Mouse (Mus musculus) embryonic facial prominence, embryonic 11.5 days (tissue): Measurements from ENCODE around the gene Kctd11. TPM values are rescaled to one million over a fixed set of nuclear protein-coding genes. Genes with fewer than 3 reads are reported as not detected.

Experiments used
- ATAC-seq: fragments of 200-750 bp; cut with Nextera tagmentation; replicated peaks from 2 replicates; pipeline ENCODE4 v1.8.0; 2017; ENCODE audit warnings: low read depth; ENCODE audit not compliant: insufficient number of reproducible peaks, low FRiP score, low TSS enrichment
- DNase-seq: peaks from one replicate; pipeline ENCODE4 v3.0.0-alpha.2; 2015; ENCODE audit warnings: low spot score
- H3K27ac ChIP-seq: fragments of 300-500 bp; sonication (generic); replicated peaks from 2 replicates; pipeline ENCODE4 v1.5.1; 2014; ENCODE audit warnings: mild to moderate bottlenecking, low read depth, low read length, control low read depth
- H3K27me3 ChIP-seq: fragments of 300-500 bp; sonication (generic); 2 replicates; pipeline ENCODE4 v1.6.1; 2014; ENCODE audit warnings: mild to moderate bottlenecking, low read length, moderate library complexity, mixed read lengths; ENCODE audit not compliant: control insufficient read depth, insufficient read depth
- H3K36me3 ChIP-seq: fragments of 300-500 bp; sonication (generic); replicated peaks from 2 replicates; pipeline ENCODE4 v1.6.1; 2014; ENCODE audit warnings: low read depth, mild to moderate bottlenecking, low read length, moderate library complexity, mixed read lengths; ENCODE audit not compliant: control insufficient read depth, insufficient read depth
- H3K4me1 ChIP-seq: fragments of 300-500 bp; sonication (generic); 2 replicates; pipeline ENCODE4 v1.6.1; 2014; ENCODE audit warnings: low read length, mixed read lengths; ENCODE audit not compliant: control insufficient read depth, insufficient read depth
- H3K4me2 ChIP-seq: fragments of 300-500 bp; sonication (generic); 2 replicates; pipeline ENCODE4 v1.6.1; 2014; ENCODE audit warnings: low read depth, mild to moderate bottlenecking, control low read depth, low read length, moderate library complexity
- H3K4me3 ChIP-seq: fragments of 300-500 bp; sonication (generic); 2 replicates; pipeline ENCODE4 v1.5.1; 2014; ENCODE audit warnings: low read depth, low read length, control low read depth
- H3K9ac ChIP-seq: fragments of 300-500 bp; sonication (generic); replicated peaks from 2 replicates; pipeline ENCODE4 v1.6.1; 2014; ENCODE audit warnings: mild to moderate bottlenecking, control low read depth, low read length
- H3K9me3 ChIP-seq: fragments of 300-500 bp; sonication (generic); replicated peaks from 2 replicates; pipeline ENCODE4 v1.6.1; 2016; ENCODE audit warnings: mild to moderate bottlenecking, low read length, inconsistent platforms, mixed read lengths; ENCODE audit not compliant: control insufficient read depth
- WGBS: fragments of 180-500 bp; shearing (Covaris S2); extraction: QIAGEN DNeasy Blood & Tissue Kit; methylation state at CpG from one replicate; pipeline ENCODE4 v1.1.7; 2014; 5-methylcytosine and 5-hydroxymethylcytosine counted together
- polyA plus RNA-seq: library from polyadenylated mRNA; unstranded; fragments of >200 nt; fragmentation: Nextera tagmentation; extraction: Ambion mirVana; gene quantifications from 2 replicates; pipeline ENCODE4 v1.2.1, GENCODE M21; 2014

Kctd11 gene
- polyA plus RNA-seq, 1 experiment from 2014 or later, result 3.2 TPM

DNA sequence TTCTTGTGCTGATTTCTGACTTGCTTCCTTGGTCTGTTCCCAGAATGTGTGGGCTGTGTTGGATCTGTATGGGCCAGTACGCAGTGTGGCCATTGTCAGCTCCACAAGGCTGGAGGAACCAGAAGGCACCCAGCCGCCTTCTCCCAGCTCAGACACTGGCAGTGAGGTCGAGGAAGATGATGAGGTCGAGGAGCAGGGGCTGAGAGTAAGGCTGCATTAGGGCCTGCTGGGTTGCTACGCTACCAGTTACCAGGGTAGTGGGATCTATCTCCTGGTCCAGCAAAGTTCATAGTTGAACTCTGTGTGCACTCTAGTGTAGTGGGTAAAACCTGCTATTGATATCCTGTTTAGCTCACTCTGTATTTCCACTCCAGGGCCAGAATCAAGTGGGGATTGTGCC lies 28.0 kb upstream of the Kctd11 start:
- ATAC-seq (no peak), DNase-seq (no peak)
- WGBS, result 83% methylated on average over 5 of the region's 5 CpGs
- Histone ChIP-seq H3K4me1 (no peaks in the 10 kb centered on the region), H3K9me3 (no peaks in the 10 kb centered on the region), H3K27ac (no peak overlapping the region), H3K4me2 (no peak overlapping the region), H3K9ac (no peak overlapping the region), H3K36me3 (peaks cover 48% of the 10 kb centered on the region), H3K27me3 (no peaks in the 10 kb centered on the region), H3K4me3 (no peak overlapping the region)

- Histone ChIP-seq H3K9ac (no peak overlapping the region), H3K4me1 (no peaks in the 10 kb centered on the region), H3K36me3 (peaks cover 52% of the 10 kb centered on the region), H3K27me3 (no peaks in the 10 kb centered on the region), H3K4me3 (no peak overlapping the region), H3K4me2 (no peak overlapping the region), H3K27ac (no peak overlapping the region), H3K9me3 (no peaks in the 10 kb centered on the region)
- DNase-seq (no peak), ATAC-seq (no peak)
- 94% methylated on average over 11 of the region's 11 CpGs for WGBS
Measured at GRCm38 (mm10) chr11:69908645-69909044, 27.4 kb upstream of the Kctd11 start.

DNA sequence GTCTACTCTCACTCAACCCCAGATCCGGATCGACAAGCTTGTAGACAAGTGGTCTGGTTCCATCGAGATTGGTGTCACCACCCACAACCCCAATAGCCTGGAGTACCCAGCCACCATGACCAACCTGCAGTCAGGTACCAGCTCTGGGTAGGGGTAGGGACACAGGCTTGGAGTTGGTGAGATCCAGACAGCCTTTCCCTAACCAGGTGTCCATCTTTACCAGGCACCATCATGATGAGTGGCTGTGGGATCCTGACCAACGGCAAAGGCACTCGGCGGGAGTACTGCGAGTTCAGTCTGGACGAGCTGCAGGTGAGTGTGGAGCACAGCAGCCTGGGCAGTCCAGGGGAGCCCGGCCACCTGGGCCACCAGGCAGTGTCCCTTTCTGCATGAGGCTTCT lies 23.1 kb upstream of the Kctd11 start:
- Histone ChIP-seq H3K4me3 (no peak overlapping the region), H3K9me3 (no peaks in the 10 kb centered on the region), H3K27me3 (no peaks in the 10 kb centered on the region), H3K4me2 (no peak overlapping the region), H3K27ac (no peak overlapping the region), H3K36me3 (peaks cover 33% of the 10 kb centered on the region), H3K9ac (no peak overlapping the region), H3K4me1 (peaks cover 4% of the 10 kb centered on the region; the same call in 1 of the 2 replicates)
- DNase-seq, result no peak
- WGBS, result 96% methylated on average over 9 of the region's 9 CpGs
- ATAC-seq, result no peak

DNA sequence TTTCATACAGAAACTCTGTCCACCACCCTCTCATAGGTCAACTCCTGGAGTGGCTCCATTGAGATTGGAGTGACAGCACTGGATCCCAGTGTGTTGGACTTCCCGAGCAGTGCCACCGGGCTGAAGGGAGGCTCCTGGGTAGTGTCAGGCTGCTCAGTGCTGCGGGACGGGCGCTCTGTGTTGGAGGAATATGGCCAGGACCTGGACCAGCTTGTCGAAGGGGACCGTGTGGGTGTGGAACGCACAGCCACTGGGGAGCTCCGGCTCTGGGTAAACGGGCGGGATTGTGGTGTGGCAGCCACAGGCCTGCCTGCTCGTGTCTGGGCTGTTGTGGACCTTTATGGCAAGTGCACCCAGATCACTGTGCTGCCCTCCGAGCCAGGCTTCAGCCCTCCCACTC lies 21.8 kb upstream of the Kctd11 start:
- H3K4me3 ChIP-seq, result peak overlapping the region; percentile 92
- no peaks in the 10 kb centered on the region for H3K9me3 ChIP-seq
- DNase-seq, result no peak
- no peak overlapping the region for H3K27ac ChIP-seq
- peak overlapping the region; percentile 95; the same call in 1 of the 2 replicates for H3K4me2 ChIP-seq
- ATAC-seq, result no peak
- no peaks in the 10 kb centered on the region for H3K27me3 ChIP-seq
- peaks cover 28% of the 10 kb centered on the region for H3K36me3 ChIP-seq
- WGBS, result 90% methylated on average over 13 of the region's 13 CpGs
- peaks cover 4% of the 10 kb centered on the region; the same call in 1 of the 2 replicates for H3K4me1 ChIP-seq
- H3K9ac ChIP-seq, result no peak overlapping the region; the same call in 1 of the 2 replicates

DNA sequence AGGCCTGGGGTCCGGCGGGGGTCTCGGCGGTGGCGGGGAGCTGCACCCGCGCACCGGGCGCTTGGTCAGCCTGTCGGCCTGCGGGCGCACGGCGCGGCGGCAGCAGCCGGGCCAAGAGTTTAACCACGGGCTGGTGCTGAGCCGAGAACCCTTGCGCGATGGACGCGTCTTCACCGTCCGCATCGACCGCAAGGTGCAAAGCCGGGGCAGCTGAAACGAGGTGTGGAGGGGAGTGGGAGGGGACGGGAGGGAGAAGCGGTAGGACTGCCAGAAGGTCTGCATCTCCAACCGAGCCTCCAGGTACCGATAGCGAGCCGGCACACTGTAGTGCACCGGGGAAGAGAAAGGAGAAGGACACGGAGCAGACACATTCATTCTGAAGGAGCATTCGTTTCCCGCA lies 20.8 kb upstream of the Kctd11 start:
- Histone ChIP-seq H3K36me3 (peaks cover 21% of the 10 kb centered on the region), H3K4me1 (peaks cover 4% of the 10 kb centered on the region; the same call in 1 of the 2 replicates), H3K27me3 (no peaks in the 10 kb centered on the region), H3K9me3 (no peaks in the 10 kb centered on the region), H3K27ac (peak overlapping the region; percentile 82), H3K4me2 (peak overlapping the region; percentile 95), H3K4me3 (peak overlapping the region; percentile 92), H3K9ac (peak overlapping the region; percentile 90)
- WGBS, result under 1% methylated on average over 39 of the region's 39 CpGs
- DNase-seq (peak; percentile 24), ATAC-seq (no peak)

DNA sequence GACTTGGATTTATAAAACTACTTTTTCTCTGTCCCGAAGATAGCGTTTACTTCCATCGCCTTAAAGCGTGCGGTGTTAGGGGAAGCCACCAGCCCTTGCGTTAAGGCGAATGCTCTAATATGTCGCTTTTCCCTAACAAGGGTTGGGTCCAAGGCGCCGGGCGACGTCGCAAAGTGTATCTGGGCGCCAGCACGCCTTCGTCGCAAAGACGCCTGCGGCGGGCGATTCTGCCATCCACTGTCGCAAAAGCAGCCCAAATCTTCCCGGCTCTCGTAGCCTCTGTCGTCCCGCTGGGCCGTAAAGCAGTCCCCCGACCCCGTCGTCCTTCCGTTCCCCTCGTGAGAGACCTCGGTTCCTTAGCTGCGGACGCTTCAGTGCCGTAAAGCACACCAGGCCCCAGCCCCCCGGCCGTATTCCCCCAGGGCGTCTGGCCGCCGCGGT lies 20.2 kb upstream of the Kctd11 start:
- Histone ChIP-seq H3K27ac (peak overlapping the region; percentile 82), H3K4me1 (peaks cover 4% of the 10 kb centered on the region; the same call in 1 of the 2 replicates), H3K9me3 (no peaks in the 10 kb centered on the region), H3K4me3 (peak overlapping the region; percentile 92), H3K27me3 (no peaks in the 10 kb centered on the region), H3K9ac (peak overlapping the region; percentile 98), H3K4me2 (peak overlapping the region; percentile 95), H3K36me3 (peaks cover 16% of the 10 kb centered on the region)
- ATAC-seq (peak; percentile 72), DNase-seq (peak; percentile 99)
- WGBS, result under 1% methylated on average over 42 of the region's 42 CpGs

- under 1% methylated on average over 38 of the region's 38 CpGs for WGBS
- DNase-seq (peak; percentile 96), ATAC-seq (peak; percentile 95)
- Histone ChIP-seq H3K9me3 (no peaks in the 10 kb centered on the region), H3K27me3 (no peaks in the 10 kb centered on the region), H3K36me3 (peaks cover 9% of the 10 kb centered on the region), H3K27ac (peak within 1 kb of the TSS; percentile 82), H3K4me2 (peak within 1 kb of the TSS; percentile 95), H3K9ac (peak within 1 kb of the TSS; percentile 98), H3K4me1 (peaks cover 4% of the 10 kb centered on the region; the same call in 1 of the 2 replicates), H3K4me3 (peak within 1 kb of the TSS; percentile 92)
Measured at GRCm38 (mm10) chr11:69900471-69901405, 19.5 kb upstream of the Kctd11 start, which contains the start of the genes 2810408A11Rik and Neurl4. Gene 2810408A11Rik (minus strand): TSS chr11:69900987. Gene Neurl4 (plus strand): TSS chr11:69901072.

DNA sequence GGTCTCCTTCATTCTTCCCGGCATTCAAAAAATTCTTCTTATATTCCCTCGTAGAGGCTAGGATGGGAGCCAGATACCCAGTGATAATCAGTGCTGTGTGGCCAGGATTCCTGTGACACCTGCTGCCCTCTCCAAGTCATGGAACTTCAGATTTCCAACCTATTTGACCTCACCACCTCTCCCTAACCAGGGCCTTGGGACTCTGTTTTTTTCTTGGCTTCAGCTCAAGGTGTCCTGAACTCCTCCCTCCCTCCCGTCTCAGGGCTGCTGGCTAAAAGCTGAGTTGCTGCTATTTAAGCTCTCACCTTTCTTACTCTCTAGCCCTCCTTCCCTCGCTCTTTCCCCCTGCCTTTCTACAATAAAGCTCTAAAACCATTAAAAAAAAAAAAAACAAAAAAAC lies 18.7 kb upstream of the Kctd11 start:
- 15% methylated on average over 4 of the region's 4 CpGs for WGBS
- peak; percentile 43 for DNase-seq

More for the DNA sequence above, 18.7 kb upstream of the Kctd11 start:
- Histone ChIP-seq H3K9ac (peak overlapping the region; percentile 98), H3K27ac (no peak overlapping the region), H3K4me3 (peak overlapping the region; percentile 92), H3K4me2 (peak overlapping the region; percentile 95), H3K4me1 (peaks cover 4% of the 10 kb centered on the region; the same call in 1 of the 2 replicates), H3K9me3 (no peaks in the 10 kb centered on the region), H3K27me3 (no peaks in the 10 kb centered on the region), H3K36me3 (peaks cover 8% of the 10 kb centered on the region)
- ATAC-seq, result no peak
